Mouse (Mus musculus) spleen, postnatal 14 days (tissue): ENCODE data around the gene Ext2.

ENCODE experiments used
- DNase-seq, 2 experiments: peaks; one replicate each; pipeline ENCODE4 v3.0.0; 2021 to 2022; ENCODE audit warnings: low spot score in 2 of 2

Ext2 gene

DNA sequence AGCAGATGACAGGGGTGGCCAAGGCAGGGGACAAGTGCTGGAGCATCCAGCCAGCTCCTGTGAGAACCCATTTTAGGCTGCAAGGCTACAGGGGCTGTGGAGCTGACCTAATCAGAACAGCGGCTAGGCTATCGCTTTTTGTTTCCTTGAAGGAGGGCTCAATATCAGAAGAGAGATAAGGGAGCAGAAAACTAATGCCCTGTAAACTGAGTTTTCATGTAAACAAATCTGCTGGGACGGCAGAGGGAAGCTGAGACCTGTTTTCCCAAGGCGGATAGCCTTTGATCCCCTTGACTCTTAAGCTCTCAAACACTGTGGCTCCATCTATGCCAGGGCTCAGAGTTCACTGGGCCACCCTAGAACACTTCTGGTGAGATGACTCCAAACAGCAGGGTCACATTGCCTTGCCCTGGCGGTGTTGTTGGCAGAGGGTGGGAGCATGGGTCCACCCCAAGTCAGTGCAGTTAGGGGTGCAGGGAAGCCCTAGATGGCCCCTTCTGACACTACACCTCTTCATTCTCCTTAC, 83.3 kb downstream of the Ext2 start:
- DNase-seq = no peak

- no peak for DNase-seq
Measured at GRCm38 (mm10) chr2:93737146-93737545, 85.2 kb downstream of the Ext2 start.

GRCm38 (mm10) chr2:93732658-93733057, 89.7 kb downstream of the Ext2 start:
- no peak for DNase-seq

DNA sequence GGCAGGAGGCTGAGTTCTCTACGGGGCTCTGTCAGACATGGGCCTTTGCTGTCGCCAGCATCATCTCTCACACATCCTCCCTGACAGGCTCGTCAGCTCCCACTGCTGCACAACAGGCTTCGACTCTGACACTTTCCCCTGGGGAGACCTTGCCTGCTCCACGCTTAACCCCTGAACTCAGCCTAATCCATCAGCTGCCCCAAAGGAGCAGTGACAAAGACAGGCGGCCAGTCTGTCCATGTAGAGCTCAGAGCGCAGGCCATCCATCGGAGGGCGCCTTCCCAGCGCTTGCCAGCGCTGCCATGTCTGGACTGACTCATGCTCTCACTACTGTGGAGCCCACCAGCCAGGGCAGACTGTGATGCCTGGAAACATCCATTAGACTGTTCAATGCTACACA, 92.8 kb downstream of the Ext2 start:
- DNase-seq = no peak

DNA sequence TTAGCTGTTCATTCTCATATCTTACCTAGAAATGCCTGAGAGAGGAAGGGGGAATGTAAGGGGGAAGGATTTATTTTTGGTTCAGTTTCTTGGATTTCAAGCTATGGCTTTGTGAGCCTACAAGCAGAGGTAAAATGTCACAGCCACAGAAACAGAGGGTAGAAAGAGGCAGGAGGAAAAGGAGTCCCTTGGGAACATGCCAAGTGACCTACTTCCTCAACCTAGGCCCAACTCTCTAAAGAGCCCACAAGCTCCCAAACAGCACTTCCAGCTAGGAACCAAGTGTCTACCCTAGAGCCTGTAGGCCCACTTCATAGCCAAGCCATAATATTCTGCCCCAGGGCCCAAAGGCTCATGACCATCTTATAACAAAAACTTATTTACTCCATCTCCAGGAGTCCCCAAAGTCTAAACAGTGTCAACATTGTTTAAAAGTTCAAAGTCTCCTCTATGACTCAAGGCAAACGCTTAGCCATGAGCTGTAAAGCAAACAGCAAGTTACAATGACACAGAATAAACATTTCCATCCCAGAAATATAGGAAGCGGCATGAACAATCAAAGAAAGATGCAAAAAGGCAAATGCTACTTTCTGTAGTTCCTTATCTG, 99.1 kb downstream of the Ext2 start:
- DNase-seq = no peak

- DNase-seq = no peak
Measured at GRCm38 (mm10) chr2:93720956-93721355, 101.4 kb downstream of the Ext2 start.

GRCm38 (mm10) chr2:93719792-93720675, 102.3 kb downstream of the Ext2 start:
- no peak for DNase-seq

- no peak for DNase-seq
Measured at GRCm38 (mm10) chr2:93713267-93713666, 109.1 kb downstream of the Ext2 start.

- DNase-seq = no peak
Measured at GRCm38 (mm10) chr2:93711460-93711859, 110.9 kb downstream of the Ext2 start.

DNA sequence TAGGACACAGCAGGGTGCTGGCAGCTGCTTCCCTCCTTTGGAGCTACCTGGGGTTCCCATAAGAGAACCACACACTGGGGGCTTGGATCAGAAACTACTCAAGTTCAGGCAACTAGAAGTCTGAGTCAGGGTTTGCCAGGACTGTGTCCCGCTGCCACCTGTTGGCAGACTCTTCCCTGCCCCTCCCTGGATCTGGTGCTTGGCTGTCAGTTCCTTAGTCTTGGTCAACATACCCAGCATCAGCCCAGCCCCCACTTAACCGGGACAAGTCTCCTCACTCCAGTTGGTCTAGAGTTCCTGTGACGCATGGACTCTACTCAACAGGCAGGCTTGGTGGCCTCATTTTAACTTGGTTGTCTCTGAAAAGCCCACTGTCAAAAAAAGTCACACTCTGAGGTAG, 112.7 kb downstream of the Ext2 start:
- no peak for DNase-seq

GRCm38 (mm10) chr2:93709241-93709640, 113.1 kb downstream of the Ext2 start:
- no peak for DNase-seq

GRCm38 (mm10) chr2:93706825-93707224, 115.5 kb downstream of the Ext2 start:
- DNase-seq = no peak

DNA sequence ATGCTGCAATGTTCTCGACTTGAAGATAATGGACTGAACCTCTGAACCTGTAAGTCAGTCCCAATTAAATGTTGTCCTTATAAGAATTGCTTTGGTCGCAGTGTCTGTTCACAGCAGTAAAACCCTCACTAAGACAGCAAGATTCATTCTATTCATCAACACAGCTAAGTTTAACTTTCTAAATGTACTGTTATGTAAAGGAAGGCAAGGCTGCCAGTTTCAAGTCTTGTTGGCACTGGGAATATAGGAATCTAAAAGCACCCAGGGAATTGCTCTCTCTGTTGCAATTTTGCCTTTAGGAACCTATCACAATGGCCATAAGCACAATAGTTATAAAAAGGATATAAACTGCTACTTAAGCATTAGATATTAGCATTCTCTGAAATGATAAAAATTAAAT, 116.0 kb downstream of the Ext2 start:
- no peak for DNase-seq

DNA sequence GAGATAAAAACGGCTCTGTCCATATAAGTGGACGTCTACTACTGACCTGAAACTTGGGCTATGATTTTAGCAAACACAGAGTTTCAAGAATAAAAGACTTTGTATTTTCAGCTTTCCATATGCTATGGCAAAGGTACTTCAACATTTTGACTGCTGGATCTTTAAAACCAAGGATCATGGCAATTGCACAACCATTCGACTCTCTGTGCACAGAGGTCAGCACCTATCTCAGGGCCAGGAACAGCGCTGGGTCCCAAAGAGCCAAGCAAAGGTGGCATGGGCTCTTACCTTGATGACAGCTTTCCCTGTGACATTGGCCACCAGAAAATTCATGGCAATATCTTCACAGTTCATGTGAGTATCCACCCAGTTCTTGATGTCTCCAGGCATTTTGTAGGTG, 118.2 kb downstream of the Ext2 start:
- DNase-seq = no peak

- no peak for DNase-seq
Measured at GRCm38 (mm10) chr2:93702936-93703926, 119.1 kb downstream of the Ext2 start.

GRCm38 (mm10) chr2:93699346-93699745, 123.0 kb downstream of the Ext2 start:
- no peak for DNase-seq

DNA sequence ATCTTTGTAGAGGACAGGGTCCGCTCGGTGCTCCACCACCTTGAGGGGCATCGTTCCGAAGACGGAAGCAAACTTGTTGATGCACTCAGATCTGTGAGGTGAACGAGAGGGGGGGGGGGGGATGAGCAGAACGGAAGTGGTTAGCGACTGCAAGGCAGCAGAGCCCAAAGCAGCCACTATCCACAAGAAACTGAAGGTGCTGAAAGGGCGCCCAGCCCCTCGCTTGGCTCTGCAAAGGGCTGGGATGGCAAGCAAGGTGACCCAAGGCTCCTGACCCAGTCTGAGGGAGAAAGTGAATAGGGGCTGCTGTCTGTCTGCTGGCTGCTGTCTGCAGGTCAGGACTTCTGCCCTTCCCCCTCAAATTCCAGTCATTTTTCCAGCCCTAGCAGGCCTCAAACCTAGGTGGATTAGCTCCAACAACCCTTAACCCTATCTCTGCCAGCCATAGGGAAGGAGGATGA, 126.2 kb downstream of the Ext2 start:
- DNase-seq = no peak

DNA sequence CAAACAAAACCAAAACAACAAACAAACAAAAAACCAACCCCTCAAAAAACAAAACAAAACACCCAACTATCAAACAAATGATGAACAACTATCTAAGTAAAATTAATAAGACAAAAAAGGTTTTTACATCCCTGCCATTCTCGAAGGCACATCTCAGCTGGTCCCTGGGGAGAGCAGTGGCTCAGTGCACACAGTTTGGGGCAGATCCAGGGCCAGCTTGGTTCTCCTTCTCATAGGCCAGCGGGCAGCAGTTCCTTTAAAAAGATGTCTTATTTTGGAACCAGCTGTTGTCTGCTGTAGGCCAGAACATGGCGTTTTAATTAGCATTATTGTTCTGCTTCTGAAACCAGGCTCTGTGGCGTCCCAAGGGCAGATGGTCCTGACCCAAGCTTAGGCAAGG, 129.3 kb downstream of the Ext2 start:
- no peak for DNase-seq

GRCm38 (mm10) chr2:93690064-93690930, 132.1 kb downstream of the Ext2 start:
- no peak for DNase-seq

- DNase-seq = no peak
Measured at GRCm38 (mm10) chr2:93683674-93684073, 138.7 kb downstream of the Ext2 start.
